Mouse (Mus musculus) megakaryocyte, adult 5-6 weeks (primary cell): ENCODE results near the gene Gm49673. TPM values are rescaled to one million over a fixed set of nuclear protein-coding genes. Genes with fewer than 3 reads are reported as not detected.
A peak's percentile ranks its signal among the peaks of the same experiment; 100 is the strongest.
"Not testable (repeated sequence)": the region's sequence is repeated elsewhere in the genome, so short reads cannot be mapped to it uniquely, and the experiment has no call there.

Experiments
- ATAC-seq: 2 replicates; pipeline ENCODE4 v1.8.0; 2016; ENCODE audit warnings: mild to moderate bottlenecking, inconsistent platforms; ENCODE audit not compliant: poor library complexity, severe bottlenecking
- total RNA-seq, 2 experiments: library from RNA; stranded (forward) in 1 of 2; stranded (reverse) in 1 of 2; fragments of 153-499, 151-499 nt in 1 of 2; fragments of 221-1000, 200-1000 nt in 1 of 2; gene quantifications; 2 replicates each; pipeline versions ENCODE4 v1.2.3 to v1.2.4; 2015 to 2017

Gene Gm49673
- total RNA-seq, 2 experiments from 2014 or later: not detected

DNA sequence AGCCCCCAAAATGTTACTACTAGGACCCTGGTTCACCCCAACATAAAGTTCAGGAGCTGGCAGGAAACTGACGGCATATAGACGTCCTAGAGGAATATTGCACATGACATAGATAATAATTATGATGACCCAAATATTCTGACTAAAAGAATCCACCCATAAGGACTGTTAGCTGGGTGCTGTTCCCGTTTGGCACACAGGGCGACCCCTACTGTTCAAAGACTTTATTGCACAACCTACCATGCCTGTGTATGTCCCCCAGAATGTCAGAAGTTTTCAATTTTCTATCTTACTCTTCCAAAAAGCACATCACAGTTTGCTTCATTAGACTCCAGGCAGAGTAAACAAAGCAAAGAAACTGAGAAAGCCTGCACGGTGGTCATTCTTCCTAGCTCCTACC lies 101.4 kb downstream of the Gm49673 start:
- peak; percentile 52 for ATAC-seq

DNA sequence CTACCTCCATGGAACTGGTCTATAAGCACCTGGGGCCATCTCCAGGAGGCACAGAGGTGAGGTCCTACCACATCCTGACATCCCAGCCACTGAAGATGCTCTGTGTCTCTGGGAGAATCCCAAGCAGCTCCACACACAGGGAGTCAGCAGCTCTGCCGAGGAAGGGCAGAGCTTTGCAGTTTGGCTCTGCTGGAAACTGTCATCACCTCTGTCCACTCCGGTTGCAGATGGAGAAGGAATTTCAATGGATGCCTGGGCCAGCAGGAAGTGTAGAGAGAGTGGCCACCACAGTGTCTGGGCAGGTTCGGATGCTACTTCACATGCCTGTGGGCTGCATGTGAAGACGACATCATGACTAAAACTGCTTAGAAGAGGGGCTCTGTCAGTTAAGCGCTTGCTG lies 106.4 kb downstream of the Gm49673 start:
- not testable (repeated sequence) for ATAC-seq

DNA sequence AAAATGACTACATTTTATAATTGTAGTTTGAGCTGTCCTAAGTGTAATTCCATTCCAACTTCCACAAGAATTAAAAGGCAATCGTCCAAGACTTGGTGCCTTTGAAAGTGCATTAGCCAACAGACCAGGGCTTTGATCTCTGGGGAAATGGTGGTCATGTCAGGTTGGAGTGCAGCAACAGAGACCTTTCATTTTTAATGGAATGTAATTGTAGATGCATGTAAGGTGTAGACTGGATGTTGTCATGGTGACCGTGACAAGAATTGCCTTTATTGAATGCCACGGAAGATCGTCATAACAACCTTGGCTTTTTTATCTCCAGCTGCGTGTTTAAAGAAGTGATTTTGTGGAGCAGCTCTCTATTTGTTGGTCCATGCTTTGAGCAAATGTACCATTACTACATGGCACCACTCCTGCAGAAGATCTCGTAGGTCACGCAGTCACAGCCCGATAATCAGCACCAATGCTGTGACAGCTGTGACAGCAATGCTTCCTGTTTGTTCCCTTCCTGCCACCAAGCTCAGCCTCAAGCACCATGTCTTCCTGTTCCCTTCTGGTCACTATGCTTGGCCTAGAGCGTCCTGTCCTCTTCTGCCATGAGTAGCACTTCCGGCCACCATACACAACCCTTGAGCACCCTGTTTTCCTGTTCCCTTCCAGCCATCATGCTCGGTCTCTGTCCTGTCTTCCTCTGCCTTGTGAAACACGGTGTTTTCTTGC lies 107.5 kb downstream of the Gm49673 start:
- peak; percentile 84 for ATAC-seq

DNA sequence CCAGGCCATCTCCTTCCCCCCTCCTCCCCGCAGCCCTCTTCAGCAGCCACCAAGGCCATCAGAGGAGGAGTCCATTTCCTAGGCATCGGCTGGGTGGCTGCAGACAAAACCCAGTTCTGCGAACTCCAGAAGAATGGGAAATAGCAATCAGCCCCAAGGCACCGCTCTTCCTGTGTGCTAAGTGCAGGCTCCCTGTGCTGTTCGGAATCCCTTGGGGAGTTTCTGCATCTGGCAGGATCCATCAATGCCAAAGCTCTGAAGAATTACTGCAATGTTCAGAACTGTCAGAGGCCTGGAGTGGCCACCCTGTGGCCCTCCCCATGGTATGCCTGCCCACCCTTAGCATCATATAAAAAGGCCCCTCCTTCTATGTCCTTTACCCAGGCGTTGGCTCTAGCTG lies 110.6 kb downstream of the Gm49673 start:
- ATAC-seq: not testable (repeated sequence)

Other genes starting within 250 kb of the Gm49673 start
- 80.4 and 83.9 TPM in 2 replicates for gene Tagap, start 221.8 kb downstream of the Gm49673 start, total RNA-seq (2015)
- gene Tagap, start 221.8 kb downstream of the Gm49673 start, total RNA-seq (2017): 60.7 and 62.1 TPM in 2 replicates
- gene Rsph3a, start 202.2 kb downstream of the Gm49673 start, total RNA-seq (2015): 33.5 and 43.2 TPM in 2 replicates
- 17.9 and 26.0 TPM in 2 replicates for gene Rsph3a, start 202.2 kb downstream of the Gm49673 start, total RNA-seq (2017)
- gene Rnaset2a, start 309 bp upstream of the Gm49673 start, total RNA-seq (2015): 54.1 and 63.1 TPM in 2 replicates
- 48.7 and 54.6 TPM in 2 replicates for gene Rnaset2a, start 309 bp upstream of the Gm49673 start, total RNA-seq (2017)
- gene Fgfr1op, start 17.7 kb upstream of the Gm49673 start, total RNA-seq (2015): 18.0 and 25.5 TPM in 2 replicates
- 23.4 and 29.7 TPM in 2 replicates for gene Fgfr1op, start 17.7 kb upstream of the Gm49673 start, total RNA-seq (2017)
- 0.47 TPM in 1 of 2 replicates, not detected in the other for gene Ccr6, start 88.3 kb upstream of the Gm49673 start, total RNA-seq (2015)
- gene Ccr6, start 88.3 kb upstream of the Gm49673 start, total RNA-seq (2017): 0.12 and 0.62 TPM in 2 replicates
- 198 and 227 TPM in 2 replicates for gene Mpc1, start 135.1 kb upstream of the Gm49673 start, total RNA-seq (2015)
- 109 and 143 TPM in 2 replicates for gene Mpc1, start 135.1 kb upstream of the Gm49673 start, total RNA-seq (2017)
- 249 and 340 TPM in 2 replicates for gene Sft2d1, start 163.3 kb upstream of the Gm49673 start, total RNA-seq (2015)
- 60.2 and 62.4 TPM in 2 replicates for gene Sft2d1, start 163.3 kb upstream of the Gm49673 start, total RNA-seq (2017)
- 0.04 and 0.16 TPM in 2 replicates for gene Prr18, start 189.7 kb upstream of the Gm49673 start, total RNA-seq (2015)
- 0.04 and 0.20 TPM in 2 replicates for gene Prr18, start 189.7 kb upstream of the Gm49673 start, total RNA-seq (2017)
- gene T2, start 208.2 kb upstream of the Gm49673 start, total RNA-seq (2015): not detected in 2 replicates
- gene T2, start 208.2 kb upstream of the Gm49673 start, total RNA-seq (2017): 0.59 TPM in 1 of 2 replicates, not detected in the other